Mouse (Mus musculus) brain, adult 2 months (tissue): ENCODE data around the gene Adgrb2.

ENCODE experiments used
- DNase-seq: peaks from one replicate; pipeline ENCODE4 v3.0.0; 2011; ENCODE audit warnings: low read depth, low spot score

Adgrb2 gene

DNA sequence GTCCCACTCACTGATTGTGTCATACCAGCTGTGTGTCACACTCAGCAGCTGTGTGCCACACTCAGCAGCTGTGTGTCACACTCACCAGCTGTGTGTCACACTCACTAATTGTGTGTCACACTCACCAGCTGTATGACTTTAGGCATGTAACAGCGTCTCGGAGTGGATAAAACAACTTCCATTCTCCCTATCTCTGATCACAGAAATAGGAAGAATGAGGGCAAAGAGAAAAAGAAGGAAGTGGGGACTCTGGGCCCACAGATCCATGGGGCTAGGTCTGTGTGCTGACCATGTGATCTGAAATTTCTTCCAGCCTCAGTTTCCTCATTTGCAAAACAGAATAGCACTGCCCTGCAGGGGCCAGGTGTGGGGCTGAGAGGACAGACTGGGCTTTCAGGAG is 87.1 kb downstream of the Adgrb2 start:
- no peak for DNase-seq
